Mouse (Mus musculus) kidney, embryonic 16.5 days (tissue): ENCODE data around the gene Sec31b. TPM values are rescaled to one million over a fixed set of nuclear protein-coding genes. Genes with fewer than 3 reads are reported as not detected.

Source experiments
- ATAC-seq: fragments of 200-750 bp; cut with Nextera tagmentation; 2 replicates; pipeline ENCODE4 v1.8.0; 2017; ENCODE audit warnings: moderate TSS enrichment; ENCODE audit not compliant: low FRiP score, low TSS enrichment
- H3K27ac ChIP-seq: fragments of 300-500 bp; sonication (generic); 2 replicates; pipeline ENCODE4 v1.5.1; 2014; ENCODE audit warnings: low read length
- H3K27me3 ChIP-seq: fragments of 300-500 bp; sonication (generic); 2 replicates; pipeline ENCODE4 v1.6.1; 2014; ENCODE audit warnings: low read length, control low read depth, mixed read lengths; ENCODE audit not compliant: insufficient read depth
- H3K36me3 ChIP-seq: fragments of 300-500 bp; sonication (generic); 2 replicates; pipeline ENCODE4 v1.6.1; 2014; ENCODE audit warnings: low read length, control low read depth, mixed read lengths; ENCODE audit not compliant: insufficient read depth
- H3K4me1 ChIP-seq: fragments of 300-500 bp; sonication (generic); 2 replicates; pipeline ENCODE4 v1.6.1; 2014; ENCODE audit warnings: low read length, control low read depth, mixed read lengths; ENCODE audit not compliant: insufficient read depth
- H3K4me2 ChIP-seq: fragments of 300-500 bp; sonication (generic); replicated peaks from 2 replicates; pipeline ENCODE4 v1.6.1; 2014; ENCODE audit warnings: low read depth, low read length
- H3K4me3 ChIP-seq: fragments of 300-500 bp; sonication (generic); 2 replicates; pipeline ENCODE4 v1.5.1; 2014; ENCODE audit warnings: mild to moderate bottlenecking, low read length
- H3K9ac ChIP-seq: fragments of 300-500 bp; sonication (generic); replicated peaks from 2 replicates; pipeline ENCODE4 v1.6.1; 2014; ENCODE audit warnings: low read length
- H3K9me3 ChIP-seq: fragments of 300-500 bp; sonication (generic); 2 replicates; pipeline ENCODE4 v1.6.1; 2016; ENCODE audit warnings: low read length, control low read depth
- WGBS: fragments of 180-500 bp; shearing (Covaris S2); extraction: QIAGEN DNeasy Blood & Tissue Kit; methylation state at CpG from one replicate; pipeline ENCODE4 v1.1.7; 2014; 5-methylcytosine and 5-hydroxymethylcytosine counted together
- polyA plus RNA-seq: library from polyadenylated mRNA; unstranded; fragments of >200 nt; fragmentation: Nextera tagmentation; extraction: Ambion mirVana; gene quantifications from 2 replicates; pipeline ENCODE4 v1.2.1, GENCODE M21; 2015

The Sec31b gene
- polyA plus RNA-seq, 1 experiment from 2014 or later = 1.3 TPM

- Histone ChIP-seq H3K36me3 (peaks cover 35% of the 10 kb centered on the region), H3K4me3 (no peak overlapping the region), H3K27me3 (no peaks in the 10 kb centered on the region), H3K9me3 (no peaks in the 10 kb centered on the region), H3K9ac (no peak overlapping the region), H3K4me2 (no peak overlapping the region), H3K4me1 (peaks cover 1% of the 10 kb centered on the region), H3K27ac (no peak overlapping the region)
- no peak for ATAC-seq
- WGBS = 66% methylated on average over 7 of the region's 7 CpGs
Measured at GRCm38 (mm10) chr19:44576275-44576674, 30.6 kb upstream of the Sec31b start.

- Histone ChIP-seq H3K4me1 (peaks cover 12% of the 10 kb centered on the region), H3K4me3 (no peak overlapping the region), H3K36me3 (peaks cover 75% of the 10 kb centered on the region), H3K4me2 (no peak overlapping the region), H3K9ac (no peak overlapping the region), H3K9me3 (no peaks in the 10 kb centered on the region), H3K27me3 (no peaks in the 10 kb centered on the region), H3K27ac (no peak overlapping the region)
- ATAC-seq = no peak
- WGBS = 84% methylated on average over 3 of the region's 3 CpGs
Measured at GRCm38 (mm10) chr19:44567763-44568162, 22.1 kb upstream of the Sec31b start.

- Histone ChIP-seq H3K9ac (no peak overlapping the region), H3K27me3 (no peaks in the 10 kb centered on the region), H3K36me3 (peaks cover 38% of the 10 kb centered on the region), H3K27ac (no peak overlapping the region), H3K4me1 (peaks cover 12% of the 10 kb centered on the region), H3K9me3 (no peaks in the 10 kb centered on the region), H3K4me3 (no peak overlapping the region; the same call in 1 of the 2 replicates), H3K4me2 (peak overlapping the region; percentile 90)
- ATAC-seq = no peak
- 92% methylated on average over 14 of the region's 14 CpGs for WGBS
Measured at GRCm38 (mm10) chr19:44564006-44564405, 18.3 kb upstream of the Sec31b start.

GRCm38 (mm10) chr19:44562652-44563206 is 17.1 kb upstream of the Sec31b start, which contains the start of gene Hif1an:
Gene Hif1an (plus strand): TSS chr19:44562850.
- peak within 1 kb of the TSS; percentile 86 for H3K9ac ChIP-seq
- H3K27ac ChIP-seq = peak within 1 kb of the TSS; percentile 81
- H3K4me2 ChIP-seq = peak within 1 kb of the TSS; percentile 90
- H3K4me1 ChIP-seq = peaks cover 12% of the 10 kb centered on the region
- H3K36me3 ChIP-seq = peaks cover 26% of the 10 kb centered on the region
- peak; percentile 98 for ATAC-seq
- WGBS = under 1% methylated on average over 33 of the region's 33 CpGs
- peak within 1 kb of the TSS; percentile 82 for H3K4me3 ChIP-seq
- no peaks in the 10 kb centered on the region for H3K9me3 ChIP-seq
- H3K27me3 ChIP-seq = no peaks in the 10 kb centered on the region; the same call in 1 of the 2 replicates

- no peaks in the 10 kb centered on the region for H3K9me3 ChIP-seq
- H3K4me1 ChIP-seq = peaks cover 17% of the 10 kb centered on the region
- H3K9ac ChIP-seq = peak within 1 kb of the TSS; percentile 97
- H3K36me3 ChIP-seq = peaks cover 30% of the 10 kb centered on the region
- peak within 1 kb of the TSS; percentile 79 for H3K4me3 ChIP-seq
- under 1% methylated on average over 50 of the region's 50 CpGs for WGBS
- peak within 1 kb of the TSS; percentile 86 for H3K27ac ChIP-seq
- no peaks in the 10 kb centered on the region; the same call in 1 of the 2 replicates for H3K27me3 ChIP-seq
- ATAC-seq = peak; percentile 80
- peak within 1 kb of the TSS; percentile 95 for H3K4me2 ChIP-seq
Measured at GRCm38 (mm10) chr19:44554861-44555590, 9.4 kb upstream of the Sec31b start, which contains the start of gene Ndufb8. Gene Ndufb8 (minus strand): TSS chr19:44555440.

GRCm38 (mm10) chr19:44554490-44554860 is 8.8 kb upstream of the Sec31b start:
- peak; percentile 5; the same call in 1 of the 2 replicates for ATAC-seq
- Histone ChIP-seq H3K4me3 (peak overlapping the region; percentile 79), H3K27ac (no peak overlapping the region), H3K36me3 (peaks cover 36% of the 10 kb centered on the region), H3K27me3 (no peaks in the 10 kb centered on the region; the same call in 1 of the 2 replicates), H3K9me3 (no peaks in the 10 kb centered on the region), H3K4me1 (peaks cover 17% of the 10 kb centered on the region), H3K4me2 (peak overlapping the region; percentile 95), H3K9ac (peak overlapping the region; percentile 97)
- WGBS = 4% methylated on average over 8 of the region's 8 CpGs

GRCm38 (mm10) chr19:44553286-44553685 is 7.6 kb upstream of the Sec31b start:
- Histone ChIP-seq H3K9me3 (no peaks in the 10 kb centered on the region), H3K4me2 (0 out of 2 replicates have a peak overlapping the region, but pooled peaks have one; percentile 13), H3K4me3 (no peak overlapping the region), H3K9ac (no peak overlapping the region; the same call in 1 of the 2 replicates), H3K36me3 (peaks cover 47% of the 10 kb centered on the region), H3K4me1 (peaks cover 17% of the 10 kb centered on the region), H3K27me3 (no peaks in the 10 kb centered on the region), H3K27ac (no peak overlapping the region)
- ATAC-seq = 0 out of 2 replicates have a peak, but pooled peaks have one; percentile 57
- 74% methylated on average over 4 of the region's 4 CpGs for WGBS

- Histone ChIP-seq H3K4me1 (peaks cover 17% of the 10 kb centered on the region), H3K9ac (no peak within 1 kb of the TSS; the same call in 1 of the 2 replicates), H3K27ac (no peak within 1 kb of the TSS), H3K27me3 (no peaks in the 10 kb centered on the region), H3K9me3 (no peaks in the 10 kb centered on the region), H3K4me2 (0 out of 2 replicates have a peak within 1 kb of the TSS, but pooled peaks have one; percentile 13), H3K4me3 (no peak within 1 kb of the TSS), H3K36me3 (peaks cover 48% of the 10 kb centered on the region)
- WGBS = 97% methylated on average over 4 of the region's 4 CpGs
- ATAC-seq = no peak
Measured at GRCm38 (mm10) chr19:44552731-44553130, 7.1 kb upstream of the Sec31b start, which contains the start of gene Gm20538. Gene Gm20538 (minus strand): TSS chr19:44552831.

GRCm38 (mm10) chr19:44544775-44545174 is 889 bp downstream of the Sec31b start:
- peak overlapping the region; percentile 95 for H3K4me2 ChIP-seq
- no peak overlapping the region for H3K27ac ChIP-seq
- peak overlapping the region; percentile 68 for H3K4me3 ChIP-seq
- ATAC-seq = no peak
- no peak overlapping the region for H3K9ac ChIP-seq
- WGBS = 2% methylated on average over 12 of the region's 13 CpGs
- H3K4me1 ChIP-seq = peaks cover 9% of the 10 kb centered on the region; the same call in 1 of the 2 replicates
- peaks cover 15% of the 10 kb centered on the region for H3K36me3 ChIP-seq
- peaks cover 6% of the 10 kb centered on the region; the same call in 1 of the 2 replicates for H3K9me3 ChIP-seq
- H3K27me3 ChIP-seq = no peaks in the 10 kb centered on the region
